Mouse (Mus musculus) hindbrain, embryonic 15.5 days (tissue): ENCODE results near the gene Zfp282. TPM values are rescaled to one million over a fixed set of nuclear protein-coding genes. Genes with fewer than 3 reads are reported as not detected.
A peak's percentile ranks its signal among the peaks of the same experiment; 100 is the strongest.
"Not testable (repeated sequence)": the region's sequence is repeated elsewhere in the genome, so short reads cannot be mapped to it uniquely, and the experiment has no call there.

ENCODE experiments used
- ATAC-seq: fragments of 200-750 bp; cut with Nextera tagmentation; 2 replicates; pipeline ENCODE4 v1.8.0; 2017; ENCODE audit warnings: low read depth, moderate number of reproducible peaks, moderate TSS enrichment; ENCODE audit not compliant: low FRiP score
- H3K27ac ChIP-seq: fragments of 300-500 bp; sonication (generic); replicated peaks from 2 replicates; pipeline ENCODE4 v1.5.1; 2015; ENCODE audit warnings: mild to moderate bottlenecking, inconsistent platforms
- H3K27me3 ChIP-seq: fragments of 300-500 bp; sonication (generic); 2 replicates; pipeline ENCODE4 v1.6.1; 2015; ENCODE audit warnings: control low read depth, inconsistent platforms
- H3K36me3 ChIP-seq: fragments of 300-500 bp; sonication (generic); 2 replicates; pipeline ENCODE4 v1.6.1; 2015; ENCODE audit warnings: control low read depth, inconsistent platforms
- H3K4me1 ChIP-seq: fragments of 300-500 bp; sonication (generic); replicated peaks from 2 replicates; pipeline ENCODE4 v1.6.1; 2015; ENCODE audit warnings: control low read depth, inconsistent platforms
- H3K4me2 ChIP-seq: fragments of 300-500 bp; sonication (generic); 2 replicates; pipeline ENCODE4 v1.6.1; 2015; ENCODE audit warnings: moderate library complexity, mild to moderate bottlenecking, inconsistent platforms
- H3K4me3 ChIP-seq: fragments of 300-500 bp; sonication (generic); 2 replicates; pipeline ENCODE4 v1.5.1; 2015; ENCODE audit warnings: mild to moderate bottlenecking, inconsistent platforms
- H3K9ac ChIP-seq: fragments of 300-500 bp; sonication (generic); 2 replicates; pipeline ENCODE4 v1.6.1; 2015; ENCODE audit warnings: inconsistent platforms
- H3K9me3 ChIP-seq: fragments of 300-500 bp; sonication (generic); 2 replicates; pipeline ENCODE4 v1.6.1; 2016; ENCODE audit warnings: control low read depth, inconsistent platforms
- whole genome bisulfite sequencing: fragments of 180-500 bp; shearing (Covaris S2); methylation state at CpG from one replicate; pipeline ENCODE4 v1.1.7; 2015; 5-methylcytosine and 5-hydroxymethylcytosine counted together
- polyA plus RNA-seq: library from polyadenylated mRNA; unstranded; fragments of >200 nt; fragmentation: Nextera tagmentation; extraction: Ambion mirVana; gene quantifications from 2 replicates; pipeline ENCODE4 v1.2.1, GENCODE M21; 2015

Gene Zfp282
- polyA plus RNA-seq, 1 experiment from 2014 or later, result 26.2 TPM

GRCm38 (mm10) chr6:47857241-47857640 lies 19.8 kb upstream of the Zfp282 start:
- Histone ChIP-seq H3K27ac (no peak overlapping the region), H3K36me3 (peaks cover 40% of the 10 kb centered on the region), H3K27me3 (no peaks in the 10 kb centered on the region), H3K9ac (no peak overlapping the region), H3K9me3 (no peaks in the 10 kb centered on the region), H3K4me3 (no peak overlapping the region), H3K4me1 (no peaks in the 10 kb centered on the region), H3K4me2 (no peak overlapping the region)
- ATAC-seq, result no peak
- WGBS, result 96% methylated on average over 6 of the region's 6 CpGs

GRCm38 (mm10) chr6:47857729-47858128 lies 19.3 kb upstream of the Zfp282 start:
- H3K27me3 ChIP-seq, ATAC-seq, H3K27ac ChIP-seq, H3K9me3 ChIP-seq, H3K4me3 ChIP-seq, H3K4me2 ChIP-seq, H3K4me1 ChIP-seq, H3K9ac ChIP-seq: not testable (repeated sequence)
- 96% methylated on average over 3 of the region's 3 CpGs for WGBS
- H3K36me3 ChIP-seq, result peaks cover 45% of the 10 kb centered on the region

- Histone ChIP-seq H3K4me3 (no peak overlapping the region), H3K4me1 (no peaks in the 10 kb centered on the region), H3K4me2 (no peak overlapping the region), H3K27me3 (no peaks in the 10 kb centered on the region), H3K36me3 (peaks cover 16% of the 10 kb centered on the region), H3K9ac (no peak overlapping the region), H3K9me3 (no peaks in the 10 kb centered on the region), H3K27ac (no peak overlapping the region)
- ATAC-seq, result no peak
- 91% methylated on average over 5 of the region's 5 CpGs for WGBS
These were observed 4.7 kb upstream of the Zfp282 start for GRCm38 (mm10) chr6:47872266-47872665.

GRCm38 (mm10) chr6:47877461-47878132 lies 593 bp downstream of the Zfp282 start:
- Histone ChIP-seq H3K9ac (peak overlapping the region; percentile 88), H3K4me2 (peak overlapping the region; percentile 86), H3K27me3 (no peaks in the 10 kb centered on the region), H3K36me3 (peaks cover 23% of the 10 kb centered on the region), H3K9me3 (no peaks in the 10 kb centered on the region), H3K27ac (peak overlapping the region; percentile 97), H3K4me1 (peaks cover 16% of the 10 kb centered on the region), H3K4me3 (peak overlapping the region; percentile 84)
- WGBS, result under 1% methylated on average over 50 of the region's 71 CpGs
- ATAC-seq, result peak; percentile 97

GRCm38 (mm10) chr6:47878133-47878514 lies 1.1 kb downstream of the Zfp282 start:
- Histone ChIP-seq H3K4me3 (peak overlapping the region; percentile 84), H3K27me3 (no peaks in the 10 kb centered on the region), H3K4me2 (peak overlapping the region; percentile 86), H3K27ac (peak overlapping the region; percentile 97), H3K9me3 (no peaks in the 10 kb centered on the region), H3K4me1 (peaks cover 16% of the 10 kb centered on the region), H3K9ac (peak overlapping the region; percentile 88), H3K36me3 (peaks cover 29% of the 10 kb centered on the region)
- ATAC-seq, result no peak
- 1% methylated on average over 11 of the region's 11 CpGs for whole genome bisulfite sequencing

- Histone ChIP-seq H3K4me1 (peaks cover 16% of the 10 kb centered on the region), H3K9ac (peak overlapping the region; percentile 88), H3K4me2 (peak overlapping the region; percentile 86), H3K36me3 (peaks cover 32% of the 10 kb centered on the region), H3K9me3 (no peaks in the 10 kb centered on the region), H3K4me3 (peak overlapping the region; percentile 84), H3K27me3 (no peaks in the 10 kb centered on the region), H3K27ac (peak overlapping the region; percentile 97)
- no peak for ATAC-seq
- 43% methylated on average over 3 of the region's 3 CpGs for WGBS
These were observed 1.6 kb downstream of the Zfp282 start for GRCm38 (mm10) chr6:47878593-47878992.

GRCm38 (mm10) chr6:47879049-47879716 lies 2.2 kb downstream of the Zfp282 start:
- peaks cover 38% of the 10 kb centered on the region for H3K36me3 ChIP-seq
- H3K4me2 ChIP-seq, result peak overlapping the region; percentile 86
- no peak for ATAC-seq
- no peaks in the 10 kb centered on the region for H3K9me3 ChIP-seq
- peak overlapping the region; percentile 88 for H3K9ac ChIP-seq
- 67% methylated on average over 4 of the region's 4 CpGs for WGBS
- peaks cover 16% of the 10 kb centered on the region for H3K4me1 ChIP-seq
- H3K27me3 ChIP-seq, result no peaks in the 10 kb centered on the region
- peak overlapping the region; percentile 84 for H3K4me3 ChIP-seq
- H3K27ac ChIP-seq, result no peak overlapping the region

GRCm38 (mm10) chr6:47880166-47880565 lies 3.2 kb downstream of the Zfp282 start:
- Histone ChIP-seq H3K9me3 (no peaks in the 10 kb centered on the region), H3K9ac (no peak overlapping the region), H3K4me3 (no peak overlapping the region), H3K27me3 (no peaks in the 10 kb centered on the region), H3K36me3 (peaks cover 47% of the 10 kb centered on the region), H3K4me2 (no peak overlapping the region), H3K27ac (no peak overlapping the region), H3K4me1 (peaks cover 16% of the 10 kb centered on the region)
- 94% methylated on average over 10 of the region's 10 CpGs for WGBS
- ATAC-seq, result no peak

GRCm38 (mm10) chr6:47888812-47889383 lies 11.9 kb downstream of the Zfp282 start:
- 90% methylated on average over 8 of the region's 8 CpGs for WGBS
- Histone ChIP-seq H3K9me3 (no peaks in the 10 kb centered on the region), H3K4me3 (no peak overlapping the region), H3K4me1 (no peaks in the 10 kb centered on the region), H3K9ac (no peak overlapping the region), H3K27me3 (no peaks in the 10 kb centered on the region), H3K4me2 (no peak overlapping the region), H3K36me3 (peaks cover 81% of the 10 kb centered on the region), H3K27ac (no peak overlapping the region)
- no peak for ATAC-seq

- 98% methylated on average over 6 of the region's 6 CpGs for WGBS
- no peak overlapping the region for H3K27ac ChIP-seq
- no peaks in the 10 kb centered on the region for H3K9me3 ChIP-seq
- H3K27me3 ChIP-seq, result no peaks in the 10 kb centered on the region
- H3K4me1 ChIP-seq, result no peaks in the 10 kb centered on the region
- no peak overlapping the region for H3K4me2 ChIP-seq
- no peak overlapping the region for H3K9ac ChIP-seq
- H3K36me3 ChIP-seq, result peaks cover 68% of the 10 kb centered on the region
- ATAC-seq, result no peak
- H3K4me3 ChIP-seq, result no peak overlapping the region
These were observed 22.4 kb downstream of the Zfp282 start for GRCm38 (mm10) chr6:47899416-47899815.

GRCm38 (mm10) chr6:47903587-47903986 lies 26.6 kb downstream of the Zfp282 start:
- Histone ChIP-seq H3K4me1 (no peaks in the 10 kb centered on the region), H3K4me3 (no peak overlapping the region), H3K4me2 (no peak overlapping the region), H3K27ac (no peak overlapping the region), H3K9ac (no peak overlapping the region), H3K9me3 (no peaks in the 10 kb centered on the region), H3K36me3 (peaks cover 91% of the 10 kb centered on the region), H3K27me3 (no peaks in the 10 kb centered on the region)
- 71% methylated on average over 4 of the region's 4 CpGs for WGBS
- no peak for ATAC-seq

- Histone ChIP-seq H3K4me2 (no peak overlapping the region), H3K9ac (no peak overlapping the region), H3K36me3 (peaks cover 84% of the 10 kb centered on the region), H3K4me1 (no peaks in the 10 kb centered on the region), H3K27ac (no peak overlapping the region), H3K27me3 (no peaks in the 10 kb centered on the region), H3K4me3 (no peak overlapping the region), H3K9me3 (no peaks in the 10 kb centered on the region)
- peak; percentile 38; the same call in 1 of the 2 replicates for ATAC-seq
- WGBS, result 41% methylated on average over 19 of the region's 19 CpGs
These were observed 27.4 kb downstream of the Zfp282 start for GRCm38 (mm10) chr6:47904361-47904760.
